29 mouse cellular contexts compared by ENCODE assay signal in genomic region chr19:57179269-57179668, GRCm38 (mm10).
DNase-seq lines count a peak whose midpoint lies in the region; ATAC-seq and TF ChIP-seq lines count a peak whose summit lies in the region.
"Had no signal": no experiment of that assay in that cellular context is flagged by ENCODE, and none has a peak within 500 bp of the region (broad histone marks: within the 10 kb centered on the region; RNA-seq: fewer than 3 reads in every experiment).

No protein-coding gene starts in this region.

- 28% methylated on average over 7 of the region's 7 CpGs for WGBS in heart, adult 2 months
- WGBS in heart, embryonic 12.5 days: 59% methylated on average over 7 of the region's 7 CpGs
- 63% methylated on average over 7 of the region's 7 CpGs for WGBS in heart, embryonic 16.5 days
- 88% methylated on average over 7 of the region's 7 CpGs for WGBS in limb, embryonic 10.5 days
- WGBS in stomach, embryonic 16.5 days: 87% methylated on average over 7 of the region's 7 CpGs

- TF ChIP-seq POLR2A in heart, adult 2 months (IDR thresholded peaks at IDR 0.05; ENCODE audit: insufficient read depth, low read depth, low read length): no peak

- no peaks in the 10 kb centered on the region for H3K27me3 ChIP-seq in heart, adult 2 months (ENCODE audit: control insufficient read depth, insufficient read depth, low read length)
- H3K27me3 ChIP-seq in heart, embryonic 12.5 days (replicated peaks): no peaks in the 10 kb centered on the region
- no peaks in the 10 kb centered on the region for H3K27me3 ChIP-seq in heart, embryonic 16.5 days (ENCODE audit: control insufficient read depth, insufficient read depth, low read length)
- H3K27me3 ChIP-seq in limb, embryonic 10.5 days (ENCODE audit: low read depth, poor library complexity, severe bottlenecking): no peaks in the 10 kb centered on the region
- no peaks in the 10 kb centered on the region for H3K27me3 ChIP-seq in stomach, embryonic 16.5 days (ENCODE audit: control insufficient read depth, insufficient read depth, low read length)
- H3K27me3 ChIP-seq: forebrain, embryonic 15.5 days; hindbrain, embryonic 15.5 days; limb, embryonic 13.5 days; lung, embryonic 15.5 days; midbrain, embryonic 15.5 days; neural tube, embryonic 15.5 days had no signal

- H3K36me3 ChIP-seq in heart, adult 2 months (ENCODE audit: control insufficient read depth, insufficient read depth, low read length): peaks cover 41% of the 10 kb centered on the region
- H3K36me3 ChIP-seq in heart, embryonic 12.5 days: no peaks in the 10 kb centered on the region
- no peaks in the 10 kb centered on the region for H3K36me3 ChIP-seq in heart, embryonic 16.5 days (ENCODE audit: control insufficient read depth, insufficient read depth)
- H3K36me3 ChIP-seq in limb, embryonic 10.5 days: no peaks in the 10 kb centered on the region
- no peaks in the 10 kb centered on the region for H3K36me3 ChIP-seq in stomach, embryonic 16.5 days (ENCODE audit: control insufficient read depth, insufficient read depth, low read length)
- H3K36me3 ChIP-seq: forebrain, embryonic 10.5 days; forebrain, embryonic 15.5 days; hindbrain, embryonic 10.5 days; hindbrain, embryonic 15.5 days; limb, embryonic 13.5 days; lung, embryonic 15.5 days; midbrain, embryonic 10.5 days; midbrain, embryonic 15.5 days; neural tube, embryonic 15.5 days had no signal

- peak overlapping the region; percentile 73 for H3K27ac ChIP-seq in heart, adult 2 months
- H3K27ac ChIP-seq in heart, embryonic 12.5 days (ENCODE audit: poor library complexity, severe bottlenecking): no peak overlapping the region; the same call in 1 of the 2 replicates
- H3K27ac ChIP-seq in heart, embryonic 16.5 days (ENCODE audit: low read length): peak overlapping the region; percentile 49; the same call in 1 of the 2 replicates
- peak overlapping the region; percentile 70; the same call in 1 of the 2 replicates for H3K27ac ChIP-seq in limb, embryonic 10.5 days
- H3K27ac ChIP-seq in stomach, embryonic 16.5 days (ENCODE audit: low read length): peak overlapping the region; percentile 28; the same call in 1 of the 2 replicates
- H3K27ac ChIP-seq: forebrain, embryonic 10.5 days; forebrain, embryonic 15.5 days; hindbrain, embryonic 10.5 days; hindbrain, embryonic 15.5 days; layer of hippocampus, adult 2 months; left cerebral cortex, adult 2 months; limb, embryonic 13.5 days; lung, embryonic 15.5 days; midbrain, embryonic 10.5 days; midbrain, embryonic 15.5 days; neural tube, embryonic 15.5 days had no signal

- H3K9ac ChIP-seq in heart, adult 2 months (ENCODE audit: low read depth, low read length): no peak overlapping the region
- H3K9ac ChIP-seq in heart, embryonic 12.5 days: no peak overlapping the region
- H3K9ac ChIP-seq in heart, embryonic 16.5 days (ENCODE audit: low read length): no peak overlapping the region
- no peak overlapping the region for H3K9ac ChIP-seq in stomach, embryonic 16.5 days (ENCODE audit: low read length)
- H3K9ac ChIP-seq: forebrain, embryonic 15.5 days; hindbrain, embryonic 15.5 days; limb, embryonic 13.5 days; lung, embryonic 15.5 days; midbrain, embryonic 15.5 days; neural tube, embryonic 15.5 days had no signal

- TF ChIP-seq CTCF in heart, adult 2 months (IDR thresholded peaks at IDR 0.05): no peak

- no peak overlapping the region for H3K4me3 ChIP-seq in heart, adult 2 months
- H3K4me3 ChIP-seq in heart, embryonic 12.5 days: no peak overlapping the region
- H3K4me3 ChIP-seq in heart, embryonic 16.5 days (ENCODE audit: low read length): no peak overlapping the region
- no peak overlapping the region for H3K4me3 ChIP-seq in limb, embryonic 10.5 days
- H3K4me3 ChIP-seq in stomach, embryonic 16.5 days (replicated peaks; ENCODE audit: low read length): no peak overlapping the region
- H3K4me3 ChIP-seq: forebrain, embryonic 10.5 days; forebrain, embryonic 15.5 days; hindbrain, embryonic 10.5 days; hindbrain, embryonic 15.5 days; layer of hippocampus, adult 2 months; left cerebral cortex, adult 2 months; limb, embryonic 13.5 days; lung, embryonic 15.5 days; midbrain, embryonic 10.5 days; midbrain, embryonic 15.5 days; neural tube, embryonic 15.5 days had no signal

- peak; percentile 51; the same call in 1 of the 2 replicates for TF ChIP-seq EP300 in heart, adult 2 months (IDR thresholded peaks at IDR 0.05; ENCODE audit: insufficient read depth, low read depth, low read length)

- intact Hi-C loops in heart, adult 2 months (cut with DNase I): loop anchor here (5.0 kb wide), 1 partner anchor 33 kb away; no protein-coding TSS in a partner anchor
- intact Hi-C loops in heart, postnatal 36 days (cut with DNase I): no loop called here

- peaks cover 6% of the 10 kb centered on the region for H3K79me2 ChIP-seq in heart, adult 2 months (replicated peaks; ENCODE audit: control insufficient read depth, insufficient read depth, low read length)

- DNase-seq in heart, adult 2 months: no peak
- no peak for DNase-seq in heart, postnatal 36 days
- no peak for DNase-seq in limb, embryonic 10.5 days (ENCODE audit: low spot score)
- DNase-seq: adrenal gland, postnatal 25 days; B cell, adult 2 months; cerebellum, adult 18-20 months; cerebellum, postnatal 14 days; kidney, adult 11 months; kidney, postnatal 36 days; retina, postnatal 1 day; right cerebral cortex, postnatal 14 days; thymus, adult 2 months; thymus, postnatal 36 days had no signal

- no peaks in the 10 kb centered on the region for H3K9me3 ChIP-seq in heart, embryonic 12.5 days (replicated peaks)
- no peaks in the 10 kb centered on the region for H3K9me3 ChIP-seq in heart, embryonic 16.5 days (replicated peaks; ENCODE audit: control insufficient read depth, low read length)
- H3K9me3 ChIP-seq in limb, embryonic 10.5 days (replicated peaks): no peaks in the 10 kb centered on the region
- no peaks in the 10 kb centered on the region for H3K9me3 ChIP-seq in stomach, embryonic 16.5 days (replicated peaks; ENCODE audit: control insufficient read depth, low read length)
- H3K9me3 ChIP-seq: forebrain, embryonic 10.5 days; forebrain, embryonic 15.5 days; hindbrain, embryonic 10.5 days; hindbrain, embryonic 15.5 days; limb, embryonic 13.5 days; lung, embryonic 15.5 days; midbrain, embryonic 10.5 days; midbrain, embryonic 15.5 days; neural tube, embryonic 15.5 days had no signal

- ATAC-seq in heart, embryonic 12.5 days (ENCODE audit: insufficient number of reproducible peaks, low FRiP score): no peak
- no peak for ATAC-seq in heart, embryonic 16.5 days (replicated peaks; ENCODE audit: extremely low read depth, insufficient read depth, low FRiP score)
- ATAC-seq in stomach, embryonic 16.5 days (ENCODE audit: insufficient read depth, low FRiP score): no peak
- ATAC-seq: forebrain, embryonic 15.5 days; inflammation-experienced regulatory T-cells, adult 6 months; midbrain, embryonic 15.5 days had no signal

- H3K4me1 ChIP-seq in heart, adult 2 months (ENCODE audit: control insufficient read depth, insufficient read depth, low read length): peaks cover 53% of the 10 kb centered on the region
- peaks cover 88% of the 10 kb centered on the region for H3K4me1 ChIP-seq in heart, embryonic 12.5 days (replicated peaks)
- H3K4me1 ChIP-seq in heart, embryonic 16.5 days (ENCODE audit: control insufficient read depth, insufficient read depth, low read length): peaks cover 41% of the 10 kb centered on the region
- peaks cover 53% of the 10 kb centered on the region for H3K4me1 ChIP-seq in limb, embryonic 10.5 days
- H3K4me1 ChIP-seq in stomach, embryonic 16.5 days (ENCODE audit: control insufficient read depth, insufficient read depth, low read length): no peaks in the 10 kb centered on the region; the same call in 1 of the 2 replicates
- H3K4me1 ChIP-seq: forebrain, embryonic 15.5 days; hindbrain, embryonic 15.5 days; midbrain, embryonic 15.5 days had no signal

- H3K4me2 ChIP-seq in heart, embryonic 12.5 days: no peak overlapping the region
- H3K4me2 ChIP-seq in heart, embryonic 16.5 days (ENCODE audit: low read depth, low read length): no peak overlapping the region
- no peak overlapping the region for H3K4me2 ChIP-seq in stomach, embryonic 16.5 days (ENCODE audit: low read depth, low read length)
- H3K4me2 ChIP-seq: forebrain, embryonic 15.5 days; hindbrain, embryonic 15.5 days; limb, embryonic 13.5 days; liver, embryonic 11.5 days; lung, embryonic 15.5 days; midbrain, embryonic 15.5 days; neural tube, embryonic 15.5 days had no signal
